Mouse (Mus musculus): ENCODE measurements at regions not wholly inside any gene's neighbourhood (a gene's known extent, or its start where the extent isn't known, plus 50 kb on each side); places are given as distances from the start of the nearest gene placed in this dataset.

GRCm38 (mm10) chr4:12775524-12776216, 603.9 kb upstream of the Fam92a start:
- Histone ChIP-seq H3K27ac (replicated peaks; ENCODE audit: low read depth, low read length) (peak overlapping the region; percentile 64), H3K4me3 (replicated peaks; ENCODE audit: low read depth, low read length) (no peak overlapping the region), H3K9ac (replicated peaks; ENCODE audit: low read length) (no peak overlapping the region), H3K4me2 (ENCODE audit: low read length) (peak overlapping the region; percentile 3; the same call in 1 of the 2 replicates), H3K4me1 (ENCODE audit: control insufficient read depth, insufficient read depth, low read length) (peaks cover 19% of the 10 kb centered on the region), H3K36me3 (ENCODE audit: control insufficient read depth, insufficient read depth, low read length) (no peaks in the 10 kb centered on the region), H3K27me3 (ENCODE audit: control insufficient read depth, insufficient read depth, low read length) (no peaks in the 10 kb centered on the region), H3K9me3 (ENCODE audit: control insufficient read depth, low read length) (no peaks in the 10 kb centered on the region)
- DNase-seq (peak; percentile 70), ATAC-seq (ENCODE audit: low FRiP score, low TSS enrichment) (peak; percentile 28; the same call in 1 of the 2 replicates)
- WGBS, result 36% methylated on average over 3 of the region's 3 CpGs

GRCm38 (mm10) chr4:12775090-12775489, 603.3 kb upstream of the Fam92a start:
- WGBS, result 22% methylated on average over 4 of the region's 4 CpGs
- H3K27ac ChIP-seq (replicated peaks; ENCODE audit: low read depth, low read length), result peak overlapping the region; percentile 64
- H3K4me1 ChIP-seq (ENCODE audit: control insufficient read depth, insufficient read depth, low read length), result peaks cover 19% of the 10 kb centered on the region
- ATAC-seq (ENCODE audit: low FRiP score, low TSS enrichment), result peak; percentile 66; the same call in 1 of the 2 replicates
- no peaks in the 10 kb centered on the region for H3K9me3 ChIP-seq (ENCODE audit: control insufficient read depth, low read length)
- H3K4me2 ChIP-seq (ENCODE audit: low read length), result peak overlapping the region; percentile 3; the same call in 1 of the 2 replicates
- H3K27me3 ChIP-seq (ENCODE audit: control insufficient read depth, insufficient read depth, low read length), result no peaks in the 10 kb centered on the region
- H3K9ac ChIP-seq (replicated peaks; ENCODE audit: low read length), result no peak overlapping the region
- peak; percentile 55 for DNase-seq
- no peak overlapping the region for H3K4me3 ChIP-seq (replicated peaks; ENCODE audit: low read depth, low read length)
- H3K36me3 ChIP-seq (ENCODE audit: control insufficient read depth, insufficient read depth, low read length), result no peaks in the 10 kb centered on the region

GRCm38 (mm10) chr4:12774671-12775070, 602.9 kb upstream of the Fam92a start:
- H3K27ac ChIP-seq (replicated peaks; ENCODE audit: low read depth, low read length), result peak overlapping the region; percentile 64

GRCm38 (mm10) chr4:12773201-12773600, 601.4 kb upstream of the Fam92a start:
- Histone ChIP-seq H3K27me3 (ENCODE audit: control insufficient read depth, insufficient read depth, low read length) (no peaks in the 10 kb centered on the region), H3K9ac (replicated peaks; ENCODE audit: low read length) (no peak overlapping the region), H3K9me3 (ENCODE audit: control insufficient read depth, low read length) (no peaks in the 10 kb centered on the region), H3K4me2 (ENCODE audit: low read length) (no peak overlapping the region), H3K27ac (replicated peaks; ENCODE audit: low read depth, low read length) (no peak overlapping the region), H3K4me3 (replicated peaks; ENCODE audit: low read depth, low read length) (no peak overlapping the region), H3K36me3 (ENCODE audit: control insufficient read depth, insufficient read depth, low read length) (no peaks in the 10 kb centered on the region), H3K4me1 (ENCODE audit: control insufficient read depth, insufficient read depth, low read length) (peaks cover 19% of the 10 kb centered on the region)
- DNase-seq (no peak), ATAC-seq (ENCODE audit: low FRiP score, low TSS enrichment) (no peak)
- WGBS, result 61% methylated on average over 7 of the region's 7 CpGs

More at GRCm38 (mm10) chr4:12774671-12775070, 602.9 kb upstream of the Fam92a start:
- H3K4me3 ChIP-seq (replicated peaks; ENCODE audit: low read depth, low read length), result no peak overlapping the region
- H3K36me3 ChIP-seq (ENCODE audit: control insufficient read depth, insufficient read depth, low read length), result no peaks in the 10 kb centered on the region
- H3K9ac ChIP-seq (replicated peaks; ENCODE audit: low read length), result no peak overlapping the region
- H3K9me3 ChIP-seq (ENCODE audit: control insufficient read depth, low read length), result no peaks in the 10 kb centered on the region
- H3K27me3 ChIP-seq (ENCODE audit: control insufficient read depth, insufficient read depth, low read length), result no peaks in the 10 kb centered on the region
- H3K4me1 ChIP-seq (ENCODE audit: control insufficient read depth, insufficient read depth, low read length), result peaks cover 19% of the 10 kb centered on the region
- H3K4me2 ChIP-seq (ENCODE audit: low read length), result no peak overlapping the region
- WGBS, result 31% methylated on average over 5 of the region's 5 CpGs
- DNase-seq (peak; percentile 75), ATAC-seq (ENCODE audit: low FRiP score, low TSS enrichment) (peak; percentile 57; the same call in 1 of the 2 replicates)

- 36% methylated on average over 5 of the region's 5 CpGs for WGBS
- Histone ChIP-seq H3K36me3 (ENCODE audit: control insufficient read depth, insufficient read depth, low read length) (no peaks in the 10 kb centered on the region), H3K27ac (replicated peaks; ENCODE audit: low read depth, low read length) (no peak overlapping the region), H3K9me3 (ENCODE audit: control insufficient read depth, low read length) (no peaks in the 10 kb centered on the region), H3K4me3 (replicated peaks; ENCODE audit: low read depth, low read length) (no peak overlapping the region), H3K4me1 (ENCODE audit: control insufficient read depth, insufficient read depth, low read length) (peaks cover 13% of the 10 kb centered on the region), H3K9ac (replicated peaks; ENCODE audit: low read length) (no peak overlapping the region), H3K4me2 (ENCODE audit: low read length) (no peak overlapping the region), H3K27me3 (ENCODE audit: control insufficient read depth, insufficient read depth, low read length) (no peaks in the 10 kb centered on the region)
- ATAC-seq (ENCODE audit: low FRiP score, low TSS enrichment) (peak; percentile 62; the same call in 1 of the 2 replicates), DNase-seq (peak; percentile 30)
Observed at GRCm38 (mm10) chr4:12770131-12770780, 598.4 kb upstream of the Fam92a start.

- no peaks in the 10 kb centered on the region for H3K27me3 ChIP-seq (ENCODE audit: control insufficient read depth, insufficient read depth, low read length)
- ATAC-seq (ENCODE audit: low FRiP score, low TSS enrichment) (no peak), DNase-seq (no peak)
- H3K27ac ChIP-seq (replicated peaks; ENCODE audit: low read depth, low read length), result no peak overlapping the region
- H3K9me3 ChIP-seq (ENCODE audit: control insufficient read depth, low read length), result no peaks in the 10 kb centered on the region
- no peak overlapping the region for H3K4me3 ChIP-seq (replicated peaks; ENCODE audit: low read depth, low read length)
- no peaks in the 10 kb centered on the region for H3K36me3 ChIP-seq (ENCODE audit: control insufficient read depth, insufficient read depth, low read length)
- H3K4me2 ChIP-seq (ENCODE audit: low read length), result no peak overlapping the region
- H3K9ac ChIP-seq (replicated peaks; ENCODE audit: low read length), result no peak overlapping the region
- peaks cover 3% of the 10 kb centered on the region for H3K4me1 ChIP-seq (ENCODE audit: control insufficient read depth, insufficient read depth, low read length)
Observed at GRCm38 (mm10) chr4:12769092-12769491, 597.3 kb upstream of the Fam92a start.

GRCm38 (mm10) chr4:12766763-12767162, 594.9 kb upstream of the Fam92a start:
- H3K9me3 ChIP-seq (ENCODE audit: control insufficient read depth, low read length), result no peaks in the 10 kb centered on the region
- no peak for DNase-seq
- no peaks in the 10 kb centered on the region for H3K4me1 ChIP-seq (ENCODE audit: control insufficient read depth, insufficient read depth, low read length)
- no peaks in the 10 kb centered on the region for H3K27me3 ChIP-seq (ENCODE audit: control insufficient read depth, insufficient read depth, low read length)
- no peaks in the 10 kb centered on the region for H3K36me3 ChIP-seq (ENCODE audit: control insufficient read depth, insufficient read depth, low read length)
- no peak overlapping the region for H3K9ac ChIP-seq (replicated peaks; ENCODE audit: low read length)
- 90% methylated on average over 1 of the region's 1 CpGs for WGBS
- no peak overlapping the region for H3K4me3 ChIP-seq (replicated peaks; ENCODE audit: low read depth, low read length)
- no peak for ATAC-seq (ENCODE audit: low FRiP score, low TSS enrichment)
- H3K27ac ChIP-seq (replicated peaks; ENCODE audit: low read depth, low read length), result no peak overlapping the region
- no peak overlapping the region for H3K4me2 ChIP-seq (ENCODE audit: low read length)

GRCm38 (mm10) chr4:12750817-12751216, 579.0 kb upstream of the Fam92a start:
- Histone ChIP-seq H3K4me2 (ENCODE audit: low read length) (no peak overlapping the region), H3K27ac (replicated peaks; ENCODE audit: low read depth, low read length) (no peak overlapping the region), H3K4me1 (ENCODE audit: control insufficient read depth, insufficient read depth, low read length) (peaks cover 2% of the 10 kb centered on the region; the same call in 1 of the 2 replicates), H3K4me3 (replicated peaks; ENCODE audit: low read depth, low read length) (no peak overlapping the region), H3K9me3 (ENCODE audit: control insufficient read depth, low read length) (no peaks in the 10 kb centered on the region), H3K27me3 (ENCODE audit: control insufficient read depth, insufficient read depth, low read length) (no peaks in the 10 kb centered on the region), H3K36me3 (ENCODE audit: control insufficient read depth, insufficient read depth, low read length) (no peaks in the 10 kb centered on the region), H3K9ac (replicated peaks; ENCODE audit: low read length) (no peak overlapping the region)
- DNase-seq, result no peak
- no peak for ATAC-seq (ENCODE audit: low FRiP score, low TSS enrichment)
- WGBS, result 81% methylated on average over 2 of the region's 2 CpGs

- ATAC-seq (ENCODE audit: low FRiP score, low TSS enrichment) (no peak), DNase-seq (no peak)
- Histone ChIP-seq H3K4me2 (ENCODE audit: low read length) (no peak overlapping the region), H3K27me3 (ENCODE audit: control insufficient read depth, insufficient read depth, low read length) (no peaks in the 10 kb centered on the region), H3K9me3 (ENCODE audit: control insufficient read depth, low read length) (no peaks in the 10 kb centered on the region), H3K27ac (replicated peaks; ENCODE audit: low read depth, low read length) (no peak overlapping the region), H3K36me3 (ENCODE audit: control insufficient read depth, insufficient read depth, low read length) (no peaks in the 10 kb centered on the region), H3K4me1 (ENCODE audit: control insufficient read depth, insufficient read depth, low read length) (peaks cover 2% of the 10 kb centered on the region; the same call in 1 of the 2 replicates), H3K4me3 (replicated peaks; ENCODE audit: low read depth, low read length) (no peak overlapping the region), H3K9ac (replicated peaks; ENCODE audit: low read length) (no peak overlapping the region)
- 90% methylated on average over 1 of the region's 1 CpGs for WGBS
Observed at GRCm38 (mm10) chr4:12749874-12750273, 578.1 kb upstream of the Fam92a start.

All from midbrain, embryonic 14.5 days (tissue).